Mouse (Mus musculus): Measurements from ENCODE around the gene Wdr66.
"Not testable (repeated sequence)": the region's sequence is repeated elsewhere in the genome, so short reads cannot be mapped to it uniquely, and the experiment has no call there.

Wdr66 gene

GRCm38 (mm10) chr5:123251834-123252233 lies at the start of gene Wdr66:
TSS of gene Wdr66 (plus strand) at chr5:123252102.
- in situ Hi-C loops (cut with MboI) = no loop called here

- in situ Hi-C loops (cut with MboI) = not testable (repeated sequence)
Observed at GRCm38 (mm10) chr5:123202771-123203170, 49.1 kb upstream of the Wdr66 start.

- in situ Hi-C loops (cut with MboI) = not testable (repeated sequence)
Observed at GRCm38 (mm10) chr5:123203591-123203990, 48.3 kb upstream of the Wdr66 start.

- in situ Hi-C loops (cut with MboI) = not testable (repeated sequence)
Observed at GRCm38 (mm10) chr5:123222346-123223050, 29.4 kb upstream of the Wdr66 start.

- in situ Hi-C loops (cut with MboI) = no loop called here
Observed at GRCm38 (mm10) chr5:123223051-123223410, 28.9 kb upstream of the Wdr66 start.

- in situ Hi-C loops (cut with MboI) = not testable (repeated sequence)
Observed at GRCm38 (mm10) chr5:123223861-123224260, 28.0 kb upstream of the Wdr66 start.

GRCm38 (mm10) chr5:123226851-123227250 lies 25.1 kb upstream of the Wdr66 start:
- in situ Hi-C loops (cut with MboI) = no loop called here

GRCm38 (mm10) chr5:123227762-123228523 lies 24.0 kb upstream of the Wdr66 start:
- in situ Hi-C loops (cut with MboI) = no loop called here

GRCm38 (mm10) chr5:123228524-123228922 lies 23.4 kb upstream of the Wdr66 start:
- in situ Hi-C loops (cut with MboI) = no loop called here

- in situ Hi-C loops (cut with MboI) = no loop called here
Observed at GRCm38 (mm10) chr5:123229296-123229695, 22.6 kb upstream of the Wdr66 start.

GRCm38 (mm10) chr5:123232180-123232579 lies 19.7 kb upstream of the Wdr66 start:
- in situ Hi-C loops (cut with MboI) = no loop called here

GRCm38 (mm10) chr5:123235731-123236130 lies 16.2 kb upstream of the Wdr66 start:
- in situ Hi-C loops (cut with MboI) = no loop called here

GRCm38 (mm10) chr5:123236426-123236825 lies 15.5 kb upstream of the Wdr66 start:
- in situ Hi-C loops (cut with MboI) = no loop called here

GRCm38 (mm10) chr5:123239501-123239900 lies 12.4 kb upstream of the Wdr66 start:
- in situ Hi-C loops (cut with MboI) = no loop called here

GRCm38 (mm10) chr5:123245518-123245917 lies 6.4 kb upstream of the Wdr66 start:
- in situ Hi-C loops (cut with MboI) = no loop called here

GRCm38 (mm10) chr5:123251390-123251789 lies 512 bp upstream of the Wdr66 start:
- in situ Hi-C loops (cut with MboI) = no loop called here

GRCm38 (mm10) chr5:123256841-123257755 lies 5.2 kb downstream of the Wdr66 start:
- in situ Hi-C loops (cut with MboI) = no loop called here

- in situ Hi-C loops (cut with MboI) = no loop called here
Observed at GRCm38 (mm10) chr5:123258990-123259389, 7.1 kb downstream of the Wdr66 start.

- in situ Hi-C loops (cut with MboI) = no loop called here
Observed at GRCm38 (mm10) chr5:123260698-123261097, 8.8 kb downstream of the Wdr66 start.

- in situ Hi-C loops (cut with MboI) = no loop called here
Observed at GRCm38 (mm10) chr5:123266909-123267308, 15.0 kb downstream of the Wdr66 start.

GRCm38 (mm10) chr5:123268477-123269474 lies 16.9 kb downstream of the Wdr66 start:
- in situ Hi-C loops (cut with MboI) = no loop called here
